Mouse (Mus musculus): ENCODE measurements around the gene Pmp22.

DNA sequence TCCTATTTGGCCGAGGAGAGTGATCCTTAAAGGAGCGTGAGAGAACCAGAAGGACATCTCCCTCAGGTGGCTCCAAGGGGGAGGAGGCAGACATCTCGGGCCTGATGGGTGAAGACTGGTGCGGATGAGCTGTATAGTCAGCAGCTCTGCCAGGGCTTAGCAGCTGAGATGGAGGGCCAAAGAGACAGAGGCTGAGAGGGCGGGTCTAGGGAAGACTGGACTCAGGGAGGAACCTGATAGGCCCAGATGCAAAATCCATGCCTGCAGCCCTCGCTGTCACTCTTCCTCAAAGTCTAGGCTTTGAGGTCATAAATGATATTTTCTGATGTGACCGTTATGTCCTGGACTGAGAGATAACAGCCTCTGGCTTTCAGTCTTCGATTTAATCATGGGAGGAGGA is 1.8 kb upstream of the Pmp22 start:
- no peak for TF ChIP-seq CTCF (IDR thresholded peaks at IDR 0.05; ENCODE audit: low read depth, low read length)
- TF ChIP-seq POLR2A (IDR thresholded peaks at IDR 0.05; ENCODE audit: extremely low read depth, insufficient read depth, low read length), result no peak
